Mouse (Mus musculus): ENCODE results near the gene Cc2d2b.

Gene Cc2d2b

DNA sequence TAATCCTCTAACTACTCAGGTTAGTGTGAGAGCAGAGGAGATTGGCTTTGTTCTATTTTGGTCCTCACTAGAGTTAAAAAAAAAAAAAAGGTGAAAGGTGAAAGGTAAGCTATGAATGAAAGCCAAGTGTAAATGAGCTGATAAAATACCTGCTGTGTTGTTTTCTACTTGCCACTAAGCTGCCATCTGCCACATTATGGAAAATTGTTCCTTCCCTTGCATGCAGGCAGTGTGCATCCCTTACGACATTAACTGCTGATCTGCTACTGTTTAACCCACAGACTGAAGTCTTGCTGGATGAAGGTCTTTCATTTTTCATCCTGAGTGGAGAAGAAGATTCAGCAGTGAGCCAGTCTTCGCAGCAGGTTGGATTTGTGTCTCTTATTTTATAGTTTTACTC lies 11.5 kb downstream of the Cc2d2b start:
- DNase-seq (ENCODE audit: low spot score), result no peak

DNA sequence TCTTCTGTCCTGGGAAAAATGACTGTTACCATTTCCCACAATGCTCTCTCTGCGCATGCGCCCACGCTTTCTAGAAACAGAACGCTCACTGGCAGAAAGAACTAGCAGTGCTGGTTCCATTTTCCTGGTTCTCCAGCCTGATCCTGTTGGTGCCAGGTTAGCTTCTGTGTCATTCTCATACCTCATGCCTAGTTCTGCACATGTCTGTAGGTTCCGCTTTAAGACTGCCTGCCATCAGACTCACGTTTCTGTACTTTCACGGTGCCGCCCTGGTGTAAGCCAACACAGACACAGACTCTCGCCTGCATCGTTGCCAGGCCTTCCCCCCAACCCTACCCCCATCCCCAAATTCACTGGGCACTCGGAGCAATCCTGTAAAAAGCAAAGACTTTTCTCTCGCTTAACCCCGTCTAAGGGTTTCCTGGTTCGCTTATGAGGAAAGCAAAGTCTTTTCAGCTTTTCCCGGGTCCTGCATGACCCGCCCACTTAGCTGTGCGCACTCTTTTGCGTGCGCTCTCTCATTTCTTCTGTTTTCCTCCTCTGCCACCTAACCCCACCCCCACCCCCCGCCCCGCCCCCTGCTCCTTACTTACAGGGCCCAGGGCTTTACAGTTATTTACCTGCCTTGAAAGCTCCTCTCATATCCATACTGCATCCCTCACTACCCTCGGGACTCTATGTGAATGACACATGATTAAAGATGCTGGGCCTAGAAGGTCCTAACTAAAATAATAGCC lies 13.6 kb downstream of the Cc2d2b start:
- no peak for DNase-seq (ENCODE audit: low spot score)

- DNase-seq (ENCODE audit: low spot score), result no peak
Observed at GRCm38 (mm10) chr19:40767189-40767588, 18.6 kb downstream of the Cc2d2b start.

GRCm38 (mm10) chr19:40769341-40769770 lies 20.8 kb downstream of the Cc2d2b start:
- peak; percentile 9 for DNase-seq (ENCODE audit: low spot score)

DNA sequence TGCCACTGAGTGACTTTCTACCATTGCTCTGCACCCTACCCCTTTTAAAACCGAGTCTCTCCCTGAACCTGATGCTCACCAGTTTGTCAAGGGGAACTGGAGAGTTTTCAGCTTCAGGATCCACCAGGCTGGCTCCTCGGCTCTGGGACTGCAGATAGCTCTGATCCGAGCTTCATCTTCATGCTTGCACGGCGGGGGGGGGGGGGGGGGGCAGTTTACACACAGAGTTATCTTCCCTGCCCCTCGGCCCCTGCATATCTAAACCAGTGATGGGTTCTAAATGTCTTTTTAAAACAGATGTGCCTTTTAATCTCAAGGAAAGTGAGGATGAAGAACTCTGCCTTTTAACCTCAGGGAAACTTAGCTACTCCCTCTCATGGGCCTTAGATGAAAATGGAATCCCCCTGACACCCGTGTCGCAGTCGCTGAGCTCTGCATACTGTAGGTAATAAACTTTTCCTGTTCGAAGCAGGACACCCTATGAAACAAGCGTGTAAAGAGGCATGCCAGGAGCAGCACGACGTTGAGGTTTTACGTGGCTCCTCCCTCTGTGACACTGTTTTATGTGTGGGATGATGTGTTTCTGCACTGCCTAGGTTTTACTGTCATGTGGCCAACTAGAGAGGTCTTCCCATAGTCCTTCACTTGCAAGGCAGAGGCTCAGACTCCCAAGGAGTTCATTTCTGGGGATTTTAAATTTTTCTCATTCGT lies 39.6 kb downstream of the Cc2d2b start:
- no peak for DNase-seq (ENCODE audit: low spot score)

DNA sequence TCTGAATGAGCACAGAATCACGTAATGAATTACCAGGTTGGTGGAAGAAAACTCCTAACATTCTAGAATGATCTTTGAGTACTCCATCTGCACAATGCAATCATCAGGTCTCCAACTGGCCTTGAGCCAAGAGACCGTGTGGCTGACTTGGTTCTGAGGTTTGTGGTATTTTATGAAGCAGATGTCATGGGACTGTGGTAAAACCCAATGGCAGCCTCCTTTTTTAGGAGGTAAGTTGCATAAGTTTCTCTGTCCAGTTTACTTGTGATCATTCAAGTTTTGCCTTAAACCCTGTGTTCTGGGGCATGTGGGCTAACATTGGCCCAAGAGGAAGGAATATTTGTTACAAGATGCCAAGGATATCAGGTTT lies 40.1 kb downstream of the Cc2d2b start:
- no peak for DNase-seq (ENCODE audit: low spot score)

GRCm38 (mm10) chr19:40805176-40805737 lies 56.7 kb downstream of the Cc2d2b start:
- no peak for DNase-seq (ENCODE audit: low spot score)

- no peak for DNase-seq (ENCODE audit: low spot score)
Observed at GRCm38 (mm10) chr19:40809858-40810257, 61.3 kb downstream of the Cc2d2b start.

GRCm38 (mm10) chr19:40811840-40812239 lies 63.3 kb downstream of the Cc2d2b start:
- DNase-seq (ENCODE audit: low spot score), result no peak

DNA sequence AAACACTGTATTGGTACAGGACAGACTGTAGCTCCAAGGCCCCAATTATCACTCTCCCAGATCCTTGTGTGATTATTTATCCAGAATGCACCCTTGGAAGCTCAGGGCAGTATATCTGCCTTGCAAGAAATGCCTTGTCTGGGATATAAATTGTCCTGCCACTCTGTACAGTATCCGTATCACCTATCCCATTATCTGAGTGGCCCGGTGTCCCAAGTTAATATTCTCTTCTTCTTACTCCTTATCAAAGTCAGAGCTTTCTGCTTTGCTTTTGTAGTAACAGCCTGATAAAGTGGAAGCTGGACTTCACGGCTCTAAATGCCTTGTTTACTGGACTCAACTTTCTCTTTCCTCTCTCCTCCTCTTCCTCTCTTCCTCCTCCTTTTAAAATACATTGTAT lies 64.2 kb downstream of the Cc2d2b start:
- DNase-seq (ENCODE audit: low spot score), result no peak

DNA sequence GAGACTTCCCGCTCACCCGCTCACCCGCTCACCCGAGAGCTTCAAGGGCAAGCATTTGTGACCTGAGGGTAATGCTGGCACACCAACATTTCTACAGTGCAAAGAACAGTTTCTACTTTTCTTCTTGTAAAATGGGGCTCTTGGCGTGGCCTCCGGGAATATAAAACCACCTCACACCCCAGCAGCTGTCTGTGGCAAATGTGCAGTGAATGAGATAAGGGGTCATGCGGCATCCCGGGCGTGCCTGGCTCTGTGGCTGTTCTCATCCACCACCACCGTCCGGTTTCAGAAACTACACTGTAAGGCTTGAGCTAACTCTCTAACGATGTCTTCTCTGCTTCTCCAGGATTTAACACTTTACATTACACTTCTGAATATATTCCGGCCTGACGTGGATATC lies 64.8 kb downstream of the Cc2d2b start:
- no peak for DNase-seq (ENCODE audit: low spot score)

DNA sequence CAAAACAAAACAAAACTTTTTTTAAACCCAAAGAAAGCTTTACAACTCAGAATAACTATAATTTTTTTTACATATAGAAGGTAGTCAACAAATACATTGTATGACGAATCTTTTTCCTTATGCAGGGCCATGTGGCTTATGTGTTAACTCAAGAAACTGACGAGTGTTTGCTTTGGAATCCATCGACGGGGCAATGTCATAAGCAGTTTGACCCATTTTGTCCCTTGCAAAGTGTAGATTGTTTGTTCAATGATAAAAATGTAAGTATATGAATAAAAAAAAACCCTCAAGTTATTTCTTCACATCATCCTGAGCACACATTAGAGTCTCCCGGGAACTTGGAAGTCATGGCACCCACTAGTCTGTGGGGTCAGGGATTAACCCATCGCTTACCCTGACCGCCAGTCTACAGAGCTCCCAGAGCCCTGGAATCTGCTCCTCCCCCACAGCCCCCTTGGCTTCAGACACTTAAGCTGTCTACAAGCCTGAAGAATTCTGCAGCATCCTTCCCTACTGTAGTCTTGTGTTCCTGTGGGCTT lies 67.2 kb downstream of the Cc2d2b start:
- no peak for DNase-seq (ENCODE audit: low spot score)

- no peak for DNase-seq (ENCODE audit: low spot score)
Observed at GRCm38 (mm10) chr19:40817901-40818532, 69.5 kb downstream of the Cc2d2b start.

GRCm38 (mm10) chr19:40818764-40819163 lies 70.2 kb downstream of the Cc2d2b start:
- DNase-seq (ENCODE audit: low spot score), result no peak

DNA sequence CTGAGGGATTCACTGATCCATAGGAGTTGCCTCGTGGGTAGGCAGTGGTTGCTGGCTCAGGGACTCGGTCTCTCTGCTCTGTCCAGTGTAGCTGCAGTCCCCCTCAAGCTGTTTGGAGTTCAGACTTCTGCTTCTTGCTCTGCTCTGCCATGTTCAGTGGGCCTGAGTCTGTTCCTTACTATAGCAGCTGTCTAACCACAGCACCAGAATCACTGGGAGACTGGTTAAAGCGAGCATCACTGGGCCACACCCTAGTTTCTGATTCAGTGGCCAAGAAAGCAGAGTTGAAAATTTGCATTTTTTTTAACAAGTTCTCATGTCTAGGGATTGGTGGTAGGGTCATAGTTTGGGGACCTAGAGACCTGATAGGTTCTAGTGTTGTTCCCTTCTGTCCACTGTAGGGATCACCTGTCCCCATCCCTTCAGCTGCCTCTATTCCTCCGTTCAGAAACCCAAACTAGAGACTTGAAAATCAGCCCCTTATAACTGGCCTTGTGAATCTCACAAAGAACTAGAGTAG lies 72.8 kb downstream of the Cc2d2b start:
- DNase-seq (ENCODE audit: low spot score), result no peak

DNA sequence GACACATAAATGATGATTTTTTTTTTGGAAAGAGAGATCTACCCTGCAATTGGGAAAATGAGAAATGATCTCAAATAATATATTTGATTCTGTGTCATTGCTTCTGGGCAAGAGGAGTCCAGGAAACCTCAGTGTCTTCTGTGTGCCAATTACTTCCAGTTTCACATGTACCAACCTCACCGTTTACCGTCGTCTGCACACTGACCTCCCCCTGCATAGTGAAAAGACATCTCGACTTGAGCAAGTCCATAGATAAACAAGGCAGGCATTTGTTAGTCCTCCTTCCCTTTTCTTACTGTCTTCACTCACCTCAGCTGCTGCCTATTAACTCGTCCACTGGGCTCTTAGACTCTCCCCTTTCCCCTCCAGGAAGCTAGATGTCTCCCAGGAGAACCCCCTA lies 77.1 kb downstream of the Cc2d2b start:
- DNase-seq (ENCODE audit: low spot score), result no peak

DNA sequence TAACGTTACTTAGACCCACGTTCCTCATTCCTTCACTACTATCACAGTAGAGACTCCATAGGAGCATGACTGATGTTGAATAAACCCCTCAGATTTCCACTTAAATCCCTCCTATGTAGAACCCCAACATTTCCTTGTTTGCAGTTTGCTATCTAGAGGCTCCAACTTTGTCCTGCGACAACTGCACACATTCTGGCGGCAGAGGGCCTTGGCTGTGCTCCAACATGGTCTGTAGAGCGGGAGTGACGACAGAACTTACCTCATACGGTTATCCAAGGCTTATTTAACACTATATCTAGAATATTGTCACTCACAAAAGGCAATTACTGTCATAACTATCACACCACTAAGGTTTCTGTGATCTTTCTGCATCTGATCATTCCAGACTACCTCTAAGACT lies 78.2 kb downstream of the Cc2d2b start:
- no peak for DNase-seq (ENCODE audit: low spot score)

- no peak for DNase-seq (ENCODE audit: low spot score)
Observed at GRCm38 (mm10) chr19:40830198-40830597, 81.6 kb downstream of the Cc2d2b start.

DNA sequence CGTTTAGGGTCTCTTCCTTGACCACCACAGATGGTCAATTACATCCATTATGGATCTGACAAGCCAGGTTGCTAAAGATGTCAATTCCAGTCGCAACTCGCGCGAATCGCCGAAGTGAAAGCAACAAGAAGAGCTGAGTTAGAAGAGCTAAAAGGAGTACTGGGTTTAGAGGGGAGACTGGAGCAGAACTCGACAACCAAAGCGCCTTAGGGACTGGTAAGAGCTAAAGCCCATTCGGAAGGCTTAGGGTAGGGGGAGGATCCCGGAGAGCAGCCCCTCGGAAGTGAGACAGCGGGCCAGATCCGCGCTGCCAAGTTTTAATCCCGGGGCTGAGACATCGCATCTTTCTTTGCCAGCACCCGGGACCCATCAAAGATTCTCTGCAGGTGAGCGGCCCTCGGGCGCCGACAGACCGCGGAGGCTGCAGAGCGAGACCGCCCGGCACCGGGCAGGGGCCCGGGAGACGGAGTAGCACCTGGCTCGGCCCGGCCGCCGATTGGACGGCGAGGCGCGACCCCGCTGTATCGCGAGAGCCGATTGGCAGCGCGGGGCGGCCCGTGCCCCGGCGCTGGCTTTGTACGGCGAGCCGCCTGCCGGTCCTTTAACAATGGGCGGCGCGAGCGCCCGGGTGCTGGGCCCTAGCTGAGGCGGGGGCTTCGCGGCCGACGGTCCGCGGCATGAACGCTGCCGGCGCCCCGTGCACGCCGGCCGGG lies 82.3 kb downstream of the Cc2d2b start, which contains the start of gene Ccnj:
TSS of gene Ccnj (plus strand) at position 577 of the 713 bp plus-strand sequence.
- DNase-seq (ENCODE audit: low spot score), result peak; percentile 87

DNA sequence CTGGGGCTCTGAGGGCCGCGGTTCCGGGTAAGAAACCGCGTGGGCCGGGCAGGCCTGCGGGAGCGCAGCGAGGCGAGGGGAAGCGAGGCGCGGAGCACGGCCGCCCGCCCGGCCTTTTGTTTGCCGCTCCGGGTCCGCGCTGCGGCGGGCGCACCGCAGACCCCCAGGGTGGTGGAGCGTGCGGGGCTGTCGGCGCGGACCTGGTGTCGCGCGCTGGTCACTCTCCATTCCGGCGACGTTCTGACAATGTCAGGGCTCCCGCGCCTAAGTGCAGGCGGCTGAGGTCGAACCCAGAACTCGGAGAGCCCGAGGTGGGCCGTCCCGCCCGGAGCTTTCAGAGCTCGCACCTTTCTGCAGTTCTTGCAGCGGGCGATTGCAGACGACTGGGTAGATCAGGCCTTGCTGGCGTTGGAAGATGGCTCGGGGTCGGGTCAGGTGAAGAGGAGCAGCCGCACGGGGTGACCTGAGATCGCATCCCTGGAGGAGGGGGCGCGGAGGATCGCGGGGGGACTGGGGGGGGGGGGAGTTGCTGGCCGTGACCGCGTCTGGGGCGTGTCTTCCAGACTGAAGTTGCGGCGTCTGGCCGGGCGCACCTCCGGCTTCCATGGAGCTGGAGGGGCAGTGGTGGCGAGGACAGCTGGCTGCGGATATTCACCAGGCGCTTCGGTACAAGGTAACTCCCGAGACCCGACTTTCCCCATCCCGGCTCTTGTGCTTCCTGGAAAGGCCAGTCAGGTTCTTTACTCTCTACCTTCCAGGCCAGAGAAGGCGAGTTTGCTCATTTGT lies 83.1 kb downstream of the Cc2d2b start:
- DNase-seq (ENCODE audit: low spot score), result peak; percentile 59

DNA sequence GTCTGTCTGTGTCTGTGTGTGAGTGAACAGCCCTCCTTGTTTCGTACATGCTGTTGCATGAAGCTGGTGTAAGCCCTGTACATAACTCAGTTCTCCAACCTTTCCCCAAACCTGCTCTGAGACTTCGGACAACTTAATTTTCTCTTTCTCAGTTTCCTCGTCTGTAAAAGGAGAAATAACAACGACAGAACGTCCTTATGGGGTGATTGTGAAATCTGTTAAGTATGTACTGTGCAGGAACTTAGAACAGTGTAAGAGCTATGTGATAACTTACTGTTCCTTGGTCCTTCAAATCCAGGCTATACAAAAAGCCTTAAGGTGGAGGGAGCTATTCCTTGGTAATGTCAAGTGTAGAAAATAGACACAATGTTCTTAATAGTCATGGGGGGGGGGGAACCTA lies 83.8 kb downstream of the Cc2d2b start:
- no peak for DNase-seq (ENCODE audit: low spot score)
